Mouse (Mus musculus): ENCODE results near the gene Ppp2r5b. TPM values are rescaled to one million over a fixed set of nuclear protein-coding genes. Genes with fewer than 3 reads are reported as not detected.

Gene Ppp2r5b
- total and polyA plus RNA-seq, 3 experiments: 2.8 to 9.8 (median 3.4) TPM

DNA sequence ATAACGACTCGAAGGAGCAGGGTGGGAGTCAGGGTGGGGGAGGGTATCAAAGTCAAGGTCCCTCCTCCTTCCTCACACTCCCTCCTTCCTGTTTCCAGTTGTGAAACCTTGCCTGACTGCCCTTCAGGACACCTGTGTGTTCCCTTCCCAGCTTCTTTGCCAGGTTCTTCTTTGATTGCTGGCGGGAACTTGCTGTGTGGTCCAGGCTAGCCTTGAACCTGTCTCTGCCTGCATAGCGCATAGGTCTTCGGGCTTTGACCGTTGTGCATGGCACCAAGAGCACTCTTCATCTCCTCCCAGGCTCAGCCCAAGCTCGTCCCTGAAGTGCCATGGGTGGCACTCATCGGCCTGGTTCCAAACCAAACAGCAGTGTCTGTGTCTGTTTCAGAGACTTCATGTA is 29.3 kb upstream of the Ppp2r5b start:
- no peak for DNase-seq (ENCODE audit: extremely low read depth)
- Histone ChIP-seq H3K27me3 (replicated peaks) (peaks cover 2% of the 10 kb centered on the region), H3K9me3 (replicated peaks; ENCODE audit: low read length) (peaks cover 3% of the 10 kb centered on the region), H3K4me2 (ENCODE audit: insufficient read depth, low read depth, poor library complexity, severe bottlenecking) (no peak overlapping the region), H3K4me1 (ENCODE audit: control insufficient read depth in 1 of 2, insufficient read depth in 2 of 2) (peaks cover 5 to 26% of the 10 kb centered on the region in 2 experiments; a peak in 3 of 4 replicates), H3K27ac (ENCODE audit: insufficient read depth, low read depth) (no peak overlapping the region), H3K4me3 (replicated peaks in 1 of 3; ENCODE audit: low read depth in 2 of 3, low read length in 2 of 3, poor library complexity in 1 of 3) (no peak overlapping the region), H3K9ac (ENCODE audit: insufficient read depth, low read depth) (no peak overlapping the region), H3K36me3 (replicated peaks in 1 of 2; ENCODE audit: control insufficient read depth in 1 of 2, insufficient read depth in 1 of 2, low read length in 1 of 2) (peaks cover 15 to 35% of the 10 kb centered on the region in 2 experiments), H3K79me2 (replicated peaks; ENCODE audit: control insufficient read depth, extremely low read depth, insufficient read depth, poor library complexity, severe bottlenecking) (no peaks in the 10 kb centered on the region)
- in situ Hi-C loops (cut with MboI; ENCODE audit: low pct_ligation_motif_present, low pct_unique_long_range_greater_than_20kb, low sequenced_read_pairs) (loop anchor here (5.0 kb wide), 1 partner anchor 42 kb away; the partner anchor contains the start of gene Cdc42bpg), dilution Hi-C loops (cut with MboI; ENCODE audit: extremely low pct_ligation_motif_present, extremely low pct_unique_long_range_greater_than_20kb, low sequenced_read_pairs) (no loop called here)
- TF ChIP-seq ETS1 (conservative IDR thresholded peaks at IDR 0.05; ENCODE audit: low read depth, low read length): no peak
- TF ChIP-seq ZC3H11A (IDR thresholded peaks at IDR 0.05; ENCODE audit: low read depth, low read length): no peak
- TF ChIP-seq RAD21 (IDR thresholded peaks at IDR 0.05; ENCODE audit: low read depth, low read length): no peak
- TF ChIP-seq JUND (conservative IDR thresholded peaks at IDR 0.05; ENCODE audit: low read depth, low read length): no peak
- TF ChIP-seq PAX5 (IDR thresholded peaks at IDR 0.05; ENCODE audit: low read length): no peak
- no peak for TF ChIP-seq TBP (conservative IDR thresholded peaks at IDR 0.05; ENCODE audit: low read depth, low read length)
- TF ChIP-seq CHD1 (IDR thresholded peaks at IDR 0.05; ENCODE audit: low read depth, low read length): no peak
- TF ChIP-seq MAZ (IDR thresholded peaks at IDR 0.05; ENCODE audit: low read depth, low read length): no peak
- no peak for TF ChIP-seq SIN3A (IDR thresholded peaks at IDR 0.05; ENCODE audit: low read length)
- TF ChIP-seq CTCF (conservative IDR thresholded peaks at IDR 0.05 in 1 of 2, IDR thresholded peaks at IDR 0.05 in 1 of 2; ENCODE audit: low read depth in 2 of 2, low read length in 2 of 2): no peak
- TF ChIP-seq NELFE (IDR thresholded peaks at IDR 0.05; ENCODE audit: low read depth, low read length): no peak
- no peak for TF ChIP-seq RCOR1 (conservative IDR thresholded peaks at IDR 0.05; ENCODE audit: low read depth, low read length)
- TF ChIP-seq ZKSCAN1 (IDR thresholded peaks at IDR 0.05; ENCODE audit: borderline replicate concordance, low read depth, low read length): no peak
- TF ChIP-seq TCF12 (IDR thresholded peaks at IDR 0.05; ENCODE audit: low read depth, low read length): no peak
- TF ChIP-seq MAX (IDR thresholded peaks at IDR 0.05; ENCODE audit: low read length): no peak
- TF ChIP-seq GABPA (IDR thresholded peaks at IDR 0.05; ENCODE audit: insufficient replicate concordance, low read depth, low read length): no peak
- no peak for TF ChIP-seq MYC (IDR thresholded peaks at IDR 0.05; ENCODE audit: low read depth, low read length)

DNA sequence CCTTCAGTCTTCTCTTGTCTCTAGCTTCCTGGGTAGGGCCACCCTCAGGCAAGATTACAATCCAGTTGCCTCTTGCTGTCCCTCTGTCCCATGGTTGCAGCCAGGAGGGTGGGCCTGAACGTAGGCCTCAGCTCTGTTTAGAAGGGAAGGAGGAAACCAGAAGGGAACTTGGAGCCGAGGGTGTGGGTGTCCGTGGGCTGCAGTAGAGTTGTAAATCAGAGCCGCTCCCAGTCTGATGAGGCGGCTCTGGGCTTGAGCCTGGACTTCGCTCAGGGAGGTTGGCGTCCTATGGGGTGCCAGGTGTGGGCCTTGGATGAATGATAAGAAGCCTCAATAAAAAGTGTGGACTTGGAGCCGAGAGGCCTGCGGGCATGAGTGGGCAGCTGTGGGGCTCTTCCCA is 28.5 kb upstream of the Ppp2r5b start:
- TF ChIP-seq RCOR1 (conservative IDR thresholded peaks at IDR 0.05; ENCODE audit: low read depth, low read length) (no peak), TCF12 (IDR thresholded peaks at IDR 0.05; ENCODE audit: low read depth, low read length) (no peak), IRF4 (IDR thresholded peaks at IDR 0.05; ENCODE audit: low read depth, low read length) (no peak), JUN (IDR thresholded peaks at IDR 0.05; ENCODE audit: insufficient read depth, low read depth, low read length) (no peak), ETS1 (conservative IDR thresholded peaks at IDR 0.05; ENCODE audit: low read depth, low read length) (no peak), BHLHE40 (IDR thresholded peaks at IDR 0.05; ENCODE audit: low read depth, low read length) (no peak), JUND (conservative IDR thresholded peaks at IDR 0.05; ENCODE audit: low read depth, low read length) (no peak), MEF2A (IDR thresholded peaks at IDR 0.05; ENCODE audit: borderline replicate concordance, low read depth, low read length) (no peak), ZC3H11A (IDR thresholded peaks at IDR 0.05; ENCODE audit: low read depth, low read length) (no peak), HCFC1 (IDR thresholded peaks at IDR 0.05; ENCODE audit: low read depth, low read length) (no peak), TBP (conservative IDR thresholded peaks at IDR 0.05; ENCODE audit: low read depth, low read length) (no peak), MYC (IDR thresholded peaks at IDR 0.05; ENCODE audit: low read depth, low read length) (no peak), RAD21 (IDR thresholded peaks at IDR 0.05; ENCODE audit: low read depth, low read length) (no peak), GABPA (IDR thresholded peaks at IDR 0.05; ENCODE audit: insufficient replicate concordance, low read depth, low read length) (no peak), CHD2 (IDR thresholded peaks at IDR 0.05; ENCODE audit: low read length) (no peak), SIN3A (IDR thresholded peaks at IDR 0.05; ENCODE audit: low read length) (no peak), USF1 (IDR thresholded peaks at IDR 0.05; ENCODE audit: low read depth, low read length) (no peak), EP300 (IDR thresholded peaks at IDR 0.05; ENCODE audit: low read length) (no peak)
- Histone ChIP-seq H3K27ac (ENCODE audit: insufficient read depth, low read depth) (no peak overlapping the region), H3K4me3 (replicated peaks in 1 of 3; ENCODE audit: low read depth in 2 of 3, low read length in 2 of 3, poor library complexity in 1 of 3) (no peak overlapping the region), H3K36me3 (replicated peaks in 1 of 2; ENCODE audit: control insufficient read depth in 1 of 2, insufficient read depth in 1 of 2, low read length in 1 of 2) (peaks cover 17 to 40% of the 10 kb centered on the region in 2 experiments), H3K9ac (ENCODE audit: insufficient read depth, low read depth) (no peak overlapping the region), H3K4me2 (ENCODE audit: insufficient read depth, low read depth, poor library complexity, severe bottlenecking) (no peak overlapping the region), H3K9me3 (replicated peaks; ENCODE audit: low read length) (peaks cover 3% of the 10 kb centered on the region), H3K4me1 (ENCODE audit: control insufficient read depth in 1 of 2, insufficient read depth in 2 of 2) (peaks cover 5 to 22% of the 10 kb centered on the region in 2 experiments; a peak in 3 of 4 replicates), H3K27me3 (replicated peaks) (peaks cover 2% of the 10 kb centered on the region), H3K79me2 (replicated peaks; ENCODE audit: control insufficient read depth, extremely low read depth, insufficient read depth, poor library complexity, severe bottlenecking) (no peaks in the 10 kb centered on the region)
- dilution Hi-C loops (cut with MboI; ENCODE audit: extremely low pct_ligation_motif_present, extremely low pct_unique_long_range_greater_than_20kb, low sequenced_read_pairs) (no loop called here), in situ Hi-C loops (cut with MboI; ENCODE audit: low pct_ligation_motif_present, low pct_unique_long_range_greater_than_20kb, low sequenced_read_pairs) (loop anchor here (5.0 kb wide), 1 partner anchor 43 kb away; the partner anchor contains the start of gene Cdc42bpg)
- DNase-seq (ENCODE audit: extremely low read depth): no peak
